Mouse (Mus musculus): Measurements from ENCODE around the gene Nat8l.

The Nat8l gene

GRCm38 (mm10) chr5:34002636-34003035, 6.9 kb downstream of the Nat8l start:
- in situ Hi-C loops (cut with MboI, MseI): no loop called here

GRCm38 (mm10) chr5:34004618-34005017, 8.8 kb downstream of the Nat8l start:
- in situ Hi-C loops (cut with MboI, MseI): no loop called here

GRCm38 (mm10) chr5:34006832-34007231, 11.0 kb downstream of the Nat8l start:
- in situ Hi-C loops (cut with MboI, MseI): no loop called here

- in situ Hi-C loops (cut with MboI, MseI): no loop called here
Measured at GRCm38 (mm10) chr5:34007392-34007941, 11.7 kb downstream of the Nat8l start.

GRCm38 (mm10) chr5:34014652-34015051, 18.9 kb downstream of the Nat8l start:
- in situ Hi-C loops (cut with MboI, MseI): no loop called here

GRCm38 (mm10) chr5:34018968-34019367, 23.2 kb downstream of the Nat8l start:
- in situ Hi-C loops (cut with MboI, MseI): no loop called here

- in situ Hi-C loops (cut with MboI, MseI): no loop called here
Measured at GRCm38 (mm10) chr5:34030101-34030500, 34.3 kb downstream of the Nat8l start.

- in situ Hi-C loops (cut with MboI, MseI): no loop called here
Measured at GRCm38 (mm10) chr5:34031022-34031421, 35.2 kb downstream of the Nat8l start.

- in situ Hi-C loops (cut with MboI, MseI): no loop called here
Measured at GRCm38 (mm10) chr5:34032520-34032919, 36.7 kb downstream of the Nat8l start.

Data from regulatory T cell (primary cell).